Mouse (Mus musculus): ENCODE measurements around the gene Cdh23. TPM values are rescaled to one million over a fixed set of nuclear protein-coding genes. Genes with fewer than 3 reads are reported as not detected.

The Cdh23 gene
- polyA plus RNA-seq, 1 experiment from 2014 or later = 0.90 TPM

DNA sequence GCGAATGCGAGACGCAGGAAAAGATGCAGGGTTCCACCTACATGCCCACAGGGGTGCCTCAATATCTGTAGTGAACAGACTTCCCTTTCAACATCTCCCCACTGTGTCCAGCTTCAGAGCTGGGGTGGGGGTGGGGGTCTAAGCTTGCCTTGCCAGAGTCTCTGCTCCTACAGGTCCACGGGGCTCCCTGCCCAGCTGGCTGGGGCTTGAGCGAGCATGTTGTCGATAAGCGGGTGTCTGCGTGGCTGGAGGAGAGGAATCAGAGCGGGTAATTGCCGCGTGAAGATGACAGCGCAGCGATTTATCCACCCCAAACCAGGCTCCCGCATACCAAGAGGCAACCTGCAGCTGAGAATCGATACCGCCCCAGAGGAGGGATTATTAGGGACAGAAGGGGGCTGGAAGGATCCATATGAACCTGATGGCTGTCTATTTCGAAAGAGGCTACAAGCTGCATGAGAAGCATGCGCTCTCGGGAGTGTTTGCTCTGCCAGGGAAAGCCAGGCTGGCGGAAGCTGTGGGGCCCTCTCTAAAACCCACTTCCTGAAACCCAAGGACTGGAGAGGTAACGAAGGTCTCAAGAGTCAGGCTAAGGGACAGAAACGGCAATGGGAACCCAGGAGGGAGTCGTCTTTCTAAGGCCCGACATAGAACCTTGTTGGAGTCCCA lies 129.8 kb downstream of the Cdh23 start:
- H3K4me1 ChIP-seq = peaks cover 23% of the 10 kb centered on the region
- ATAC-seq (ENCODE audit: insufficient number of reproducible peaks, insufficient read depth, low FRiP score, low TSS enrichment) = no peak
- no peaks in the 10 kb centered on the region for H3K36me3 ChIP-seq
- 36% methylated on average over 24 of the region's 24 CpGs for WGBS
- no peaks in the 10 kb centered on the region for H3K9me3 ChIP-seq
- peak overlapping the region; percentile 36 for H3K4me2 ChIP-seq (replicated peaks)
- no peaks in the 10 kb centered on the region for H3K27me3 ChIP-seq
- no peak overlapping the region for H3K9ac ChIP-seq
- H3K27ac ChIP-seq = no peak overlapping the region
- no peak overlapping the region for H3K4me3 ChIP-seq

- H3K4me3 ChIP-seq = no peak overlapping the region
- H3K9ac ChIP-seq = no peak overlapping the region
- no peaks in the 10 kb centered on the region for H3K27me3 ChIP-seq
- no peaks in the 10 kb centered on the region for H3K9me3 ChIP-seq
- no peak overlapping the region for H3K27ac ChIP-seq
- WGBS = 78% methylated on average over 6 of the region's 6 CpGs
- H3K4me2 ChIP-seq (replicated peaks) = no peak overlapping the region
- no peaks in the 10 kb centered on the region for H3K36me3 ChIP-seq
- ATAC-seq (ENCODE audit: insufficient number of reproducible peaks, insufficient read depth, low FRiP score, low TSS enrichment) = no peak
- peaks cover 23% of the 10 kb centered on the region for H3K4me1 ChIP-seq
Observed at GRCm38 (mm10) chr10:60564136-60564535, 132.2 kb downstream of the Cdh23 start.

DNA sequence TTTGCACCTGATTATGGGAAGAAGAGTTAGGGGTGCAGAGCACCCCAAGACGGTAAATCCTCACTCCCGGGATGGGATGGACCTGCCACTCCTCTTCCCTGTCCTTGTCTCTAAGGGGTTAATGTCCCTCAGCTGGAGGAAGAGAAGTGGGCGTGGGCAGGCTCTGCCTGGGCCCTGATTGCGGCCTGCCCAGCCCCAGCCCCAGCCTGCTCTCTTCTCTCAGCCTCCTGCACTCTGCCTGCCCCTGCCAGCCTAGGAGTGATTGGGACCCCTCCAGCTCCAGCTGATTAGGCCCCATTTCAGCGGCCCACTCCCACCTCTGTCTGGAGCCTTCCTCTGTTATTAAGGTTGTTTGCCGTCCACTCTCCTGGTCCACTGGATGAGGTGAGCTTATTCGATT lies 133.3 kb downstream of the Cdh23 start:
- Histone ChIP-seq H3K9ac (0 out of 2 replicates have a peak overlapping the region, but pooled peaks have one; percentile 19), H3K36me3 (no peaks in the 10 kb centered on the region), H3K4me1 (peaks cover 23% of the 10 kb centered on the region), H3K27me3 (no peaks in the 10 kb centered on the region), H3K27ac (no peak overlapping the region), H3K4me3 (no peak overlapping the region), H3K4me2 (replicated peaks) (peak overlapping the region; percentile 15; the same call in 1 of the 2 replicates), H3K9me3 (no peaks in the 10 kb centered on the region)
- 24% methylated on average over 7 of the region's 7 CpGs for WGBS
- ATAC-seq (ENCODE audit: insufficient number of reproducible peaks, insufficient read depth, low FRiP score, low TSS enrichment) = no peak

GRCm38 (mm10) chr10:60558491-60558927 lies 137.8 kb downstream of the Cdh23 start:
- Histone ChIP-seq H3K4me2 (replicated peaks) (no peak overlapping the region), H3K36me3 (no peaks in the 10 kb centered on the region), H3K4me1 (peaks cover 5% of the 10 kb centered on the region; the same call in 1 of the 2 replicates), H3K9me3 (no peaks in the 10 kb centered on the region), H3K9ac (no peak overlapping the region), H3K27ac (no peak overlapping the region), H3K27me3 (no peaks in the 10 kb centered on the region), H3K4me3 (no peak overlapping the region)
- no peak for ATAC-seq (ENCODE audit: insufficient number of reproducible peaks, insufficient read depth, low FRiP score, low TSS enrichment)
- 30% methylated on average over 9 of the region's 9 CpGs for WGBS

DNA sequence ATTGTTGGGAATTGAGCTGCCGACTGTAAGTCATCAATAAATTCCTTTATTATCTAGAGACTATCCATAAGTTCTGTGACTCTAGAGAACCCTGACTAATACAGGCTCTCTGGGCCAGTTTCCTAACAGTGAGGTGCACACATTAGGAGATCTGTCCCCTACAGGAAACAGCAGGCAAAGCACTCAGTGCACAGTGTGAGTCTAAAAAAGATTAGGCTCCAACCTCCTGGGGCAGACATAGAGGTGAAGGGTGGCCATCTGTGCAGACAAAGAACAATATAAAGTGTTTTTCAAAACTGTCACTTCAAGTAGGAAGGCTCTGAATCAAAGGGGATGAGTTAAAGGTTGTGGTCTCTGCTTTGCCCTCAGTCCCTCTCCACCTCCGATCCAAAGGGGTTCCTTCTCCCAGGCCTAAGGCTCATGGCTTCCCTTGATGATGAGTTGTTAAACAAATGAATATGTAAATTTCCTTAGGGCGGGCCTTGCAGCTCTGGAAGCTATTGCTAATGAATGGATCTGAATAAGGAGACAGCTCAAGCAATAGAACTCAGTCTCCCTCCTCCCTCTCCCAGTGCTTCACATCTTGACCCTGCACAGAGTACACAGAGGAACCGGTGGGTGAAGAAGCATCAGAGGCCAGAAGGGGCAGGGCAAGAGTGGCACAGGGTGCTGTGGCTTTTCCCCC lies 143.2 kb downstream of the Cdh23 start:
- 52% methylated on average over 4 of the region's 4 CpGs for WGBS
- ATAC-seq (ENCODE audit: insufficient number of reproducible peaks, insufficient read depth, low FRiP score, low TSS enrichment) = no peak
- Histone ChIP-seq H3K4me1 (no peaks in the 10 kb centered on the region), H3K9me3 (no peaks in the 10 kb centered on the region), H3K36me3 (no peaks in the 10 kb centered on the region), H3K4me2 (replicated peaks) (no peak overlapping the region), H3K9ac (no peak overlapping the region), H3K27ac (no peak overlapping the region), H3K27me3 (no peaks in the 10 kb centered on the region), H3K4me3 (no peak overlapping the region)

DNA sequence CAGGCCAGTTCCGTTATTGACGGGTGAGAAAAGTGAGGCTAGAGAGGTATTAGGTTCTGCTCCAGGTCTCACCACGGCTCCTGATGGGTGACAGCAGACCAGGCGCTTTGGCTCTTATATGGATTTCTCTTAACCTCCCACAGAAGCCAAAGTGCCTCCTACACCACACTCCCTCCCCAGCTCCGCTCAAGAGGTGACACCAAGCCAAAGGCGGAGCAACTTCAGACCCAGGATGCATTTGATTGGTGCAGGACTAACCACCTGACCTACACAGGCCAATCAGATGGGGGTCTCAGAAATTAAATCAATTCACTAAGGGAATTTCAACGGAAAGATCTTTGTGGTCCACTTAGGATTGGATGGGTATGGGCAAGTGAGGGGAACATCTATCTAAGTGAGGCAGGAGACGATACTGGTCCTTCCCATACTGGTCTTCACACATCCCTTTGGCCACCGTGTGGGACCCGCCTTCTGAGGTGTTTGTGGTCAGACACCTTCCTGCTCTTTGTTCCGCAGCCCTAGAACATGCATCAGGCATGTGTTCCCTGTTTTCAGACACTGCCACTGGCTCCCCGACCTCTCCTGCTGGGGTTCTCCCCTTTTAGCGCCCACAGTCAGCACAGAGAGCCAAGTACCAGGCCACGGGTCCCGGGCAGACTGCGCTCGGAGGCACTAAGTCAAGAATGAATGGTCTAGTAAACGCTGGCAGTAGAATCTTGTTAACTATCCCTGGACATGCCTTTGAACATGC lies 157.0 kb downstream of the Cdh23 start:
- no peak overlapping the region for H3K9ac ChIP-seq
- no peak overlapping the region for H3K4me2 ChIP-seq (replicated peaks)
- no peak overlapping the region for H3K27ac ChIP-seq
- ATAC-seq (ENCODE audit: insufficient number of reproducible peaks, insufficient read depth, low FRiP score, low TSS enrichment) = no peak
- H3K4me1 ChIP-seq = no peaks in the 10 kb centered on the region; the same call in 1 of the 2 replicates
- no peaks in the 10 kb centered on the region for H3K36me3 ChIP-seq
- whole genome bisulfite sequencing = 79% methylated on average over 18 of the region's 18 CpGs
- no peaks in the 10 kb centered on the region for H3K27me3 ChIP-seq
- H3K4me3 ChIP-seq = no peak overlapping the region
- H3K9me3 ChIP-seq = no peaks in the 10 kb centered on the region

DNA sequence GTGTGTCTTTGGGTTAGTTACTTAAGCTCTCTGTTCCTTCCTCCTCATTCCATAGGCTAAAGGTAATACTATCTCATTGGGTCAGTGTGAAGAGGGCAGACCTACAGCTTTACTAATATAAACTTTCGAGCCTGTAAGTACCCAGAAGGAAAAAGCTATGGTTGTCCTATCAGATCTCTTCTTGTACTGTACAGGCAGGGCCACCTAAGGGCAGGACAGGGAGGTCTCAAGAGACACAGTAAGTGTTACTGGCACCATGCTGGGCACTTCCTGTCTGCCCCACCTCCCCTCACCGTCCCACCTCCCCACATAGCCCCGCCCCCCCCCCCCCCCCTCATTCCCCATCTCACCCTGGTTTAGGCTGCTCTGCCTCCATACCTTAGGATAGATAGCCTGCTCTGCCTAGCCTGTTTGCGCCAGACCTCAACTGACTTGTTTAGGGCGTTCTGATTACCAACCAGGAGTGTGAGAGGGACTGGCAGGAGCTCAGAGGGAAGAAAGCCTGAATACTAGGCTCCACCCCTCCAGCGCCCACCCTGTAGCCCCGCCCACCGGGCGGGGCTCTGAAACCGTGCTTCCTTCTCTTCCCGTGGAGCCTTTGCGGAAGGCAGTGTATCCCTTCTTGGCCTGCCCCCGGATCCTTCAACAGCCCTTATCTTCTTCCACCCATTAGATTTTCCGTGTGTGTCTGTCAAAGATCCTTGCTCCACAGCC lies 160.0 kb downstream of the Cdh23 start:
- no peaks in the 10 kb centered on the region; the same call in 1 of the 2 replicates for H3K4me1 ChIP-seq
- no peak overlapping the region for H3K27ac ChIP-seq
- no peaks in the 10 kb centered on the region for H3K36me3 ChIP-seq
- no peaks in the 10 kb centered on the region for H3K9me3 ChIP-seq
- peak overlapping the region; percentile 16 for H3K4me2 ChIP-seq (replicated peaks)
- WGBS = 10% methylated on average over 14 of the region's 14 CpGs
- H3K4me3 ChIP-seq = 0 out of 2 replicates have a peak overlapping the region, but pooled peaks have one; percentile 2
- no peak overlapping the region for H3K9ac ChIP-seq
- ATAC-seq (ENCODE audit: insufficient number of reproducible peaks, insufficient read depth, low FRiP score, low TSS enrichment) = no peak
- H3K27me3 ChIP-seq = no peaks in the 10 kb centered on the region

GRCm38 (mm10) chr10:60532502-60532901 lies 163.8 kb downstream of the Cdh23 start:
- Histone ChIP-seq H3K4me2 (replicated peaks) (no peak overlapping the region), H3K27me3 (no peaks in the 10 kb centered on the region), H3K4me3 (no peak overlapping the region), H3K36me3 (no peaks in the 10 kb centered on the region), H3K9me3 (no peaks in the 10 kb centered on the region), H3K27ac (no peak overlapping the region), H3K4me1 (no peaks in the 10 kb centered on the region; the same call in 1 of the 2 replicates), H3K9ac (no peak overlapping the region)
- 73% methylated on average over 4 of the region's 4 CpGs for WGBS
- no peak for ATAC-seq (ENCODE audit: insufficient number of reproducible peaks, insufficient read depth, low FRiP score, low TSS enrichment)

- no peak for ATAC-seq (ENCODE audit: insufficient number of reproducible peaks, insufficient read depth, low FRiP score, low TSS enrichment)
Observed at GRCm38 (mm10) chr10:60531349-60531748, 164.9 kb downstream of the Cdh23 start.

DNA sequence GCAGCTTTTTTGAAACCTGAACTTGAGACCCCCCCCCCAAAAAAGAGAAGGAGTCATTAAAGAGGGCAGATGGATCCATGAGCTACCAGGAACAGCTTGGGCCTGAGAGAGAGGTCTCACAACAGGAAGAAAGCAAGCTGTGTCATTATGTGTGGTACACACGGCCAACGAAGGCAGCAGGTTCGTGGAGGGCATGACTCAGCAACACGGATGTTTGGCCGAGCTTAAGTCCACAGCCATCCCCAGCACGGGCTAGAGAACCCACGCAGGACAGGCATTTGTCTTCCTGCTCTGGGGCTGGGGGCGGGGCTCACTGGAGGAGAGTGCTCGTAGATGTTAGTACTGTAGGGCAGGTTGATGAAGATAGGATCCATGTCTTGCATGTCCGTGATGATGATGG lies 165.7 kb downstream of the Cdh23 start:
- Histone ChIP-seq H3K4me3 (no peak overlapping the region), H3K9me3 (no peaks in the 10 kb centered on the region)
- WGBS = 75% methylated on average over 10 of the region's 10 CpGs

More at GRCm38 (mm10) chr10:60531349-60531748, 164.9 kb downstream of the Cdh23 start:
- no peaks in the 10 kb centered on the region; the same call in 1 of the 2 replicates for H3K27me3 ChIP-seq
- WGBS = 30% methylated on average over 2 of the region's 2 CpGs
- H3K4me3 ChIP-seq = no peak overlapping the region
- H3K36me3 ChIP-seq = no peaks in the 10 kb centered on the region
- H3K9ac ChIP-seq = no peak overlapping the region
- no peaks in the 10 kb centered on the region; the same call in 1 of the 2 replicates for H3K4me1 ChIP-seq
- H3K27ac ChIP-seq = no peak overlapping the region
- H3K4me2 ChIP-seq (replicated peaks) = no peak overlapping the region
- no peaks in the 10 kb centered on the region for H3K9me3 ChIP-seq

DNA sequence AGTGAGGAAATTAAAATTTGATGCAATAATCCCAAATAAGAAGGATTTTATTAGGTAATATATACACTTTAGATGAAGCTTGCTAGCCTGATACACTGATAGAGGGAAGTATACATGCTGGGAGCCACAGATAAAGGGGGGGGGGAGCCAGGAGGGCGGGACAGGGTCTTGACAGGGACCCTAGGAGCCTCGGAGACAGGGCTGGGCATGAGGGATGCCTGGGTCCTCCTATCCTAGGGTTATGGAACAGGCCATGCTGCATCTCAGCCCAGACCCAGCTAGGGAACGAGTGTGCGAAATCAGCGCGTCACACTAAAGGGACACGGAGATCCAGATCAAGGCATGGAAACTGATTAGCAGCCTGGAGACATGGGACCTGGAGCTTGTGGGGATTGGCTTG lies 168.3 kb downstream of the Cdh23 start:
- 73% methylated on average over 7 of the region's 7 CpGs for WGBS

More for the DNA sequence above, 165.7 kb downstream of the Cdh23 start:
- no peaks in the 10 kb centered on the region; the same call in 1 of the 2 replicates for H3K27me3 ChIP-seq
- H3K4me2 ChIP-seq (replicated peaks) = no peak overlapping the region
- H3K27ac ChIP-seq = no peak overlapping the region
- no peaks in the 10 kb centered on the region for H3K36me3 ChIP-seq
- H3K4me1 ChIP-seq = no peaks in the 10 kb centered on the region
- H3K9ac ChIP-seq = no peak overlapping the region
- ATAC-seq (ENCODE audit: insufficient number of reproducible peaks, insufficient read depth, low FRiP score, low TSS enrichment) = no peak

More for the DNA sequence above, 168.3 kb downstream of the Cdh23 start:
- H3K4me2 ChIP-seq (replicated peaks) = no peak overlapping the region
- H3K9ac ChIP-seq = no peak overlapping the region
- H3K27me3 ChIP-seq = no peaks in the 10 kb centered on the region; the same call in 1 of the 2 replicates
- H3K4me1 ChIP-seq = no peaks in the 10 kb centered on the region
- H3K9me3 ChIP-seq = no peaks in the 10 kb centered on the region
- H3K4me3 ChIP-seq = no peak overlapping the region
- ATAC-seq (ENCODE audit: insufficient number of reproducible peaks, insufficient read depth, low FRiP score, low TSS enrichment) = no peak
- H3K27ac ChIP-seq = no peak overlapping the region
- no peaks in the 10 kb centered on the region for H3K36me3 ChIP-seq
